Mouse (Mus musculus) E14TG2a.4 (cell line): ENCODE data around the gene Hacd2.

ENCODE experiments used
- CTCF ChIP-seq: conservative IDR thresholded peaks from 2 replicates; pipeline ENCODE4 v1.5.1; 2014; ENCODE audit warnings: low read length
- NANOG ChIP-seq: IDR thresholded peaks from 2 replicates; pipeline ENCODE4 v1.6.1; 2014; ENCODE audit warnings: borderline replicate concordance, low read length, mixed read lengths
- POU5F1 ChIP-seq: IDR thresholded peaks from 2 replicates; pipeline ENCODE4 v1.6.1; 2014; ENCODE audit warnings: low read length, borderline replicate concordance

- TF ChIP-seq CTCF: no peak
- TF ChIP-seq POU5F1: no peak
- TF ChIP-seq NANOG: no peak
Observed at GRCm38 (mm10) chr16:35127270-35127669, 105.0 kb downstream of the Hacd2 start.
